Mouse (Mus musculus) MEL (cell line): Measurements from ENCODE around the gene Pdcd5. TPM values are rescaled to one million over a fixed set of nuclear protein-coding genes. Genes with fewer than 3 reads are reported as not detected.
A peak's percentile ranks its signal among the peaks of the same experiment; 100 is the strongest.

Source experiments
- DNase-seq: peaks from one replicate; pipeline ENCODE4 v3.0.0; 2011; ENCODE audit warnings: low read depth, low spot score
- H3K27ac ChIP-seq: 2 replicates; pipeline ENCODE4 v1.5.1; 2012; ENCODE audit warnings: low read depth, mild to moderate bottlenecking, control low read depth, low read length, moderate library complexity; ENCODE audit not compliant: control insufficient read depth
- H3K27me3 ChIP-seq, 2 experiments: fragments of 150-350 bp in 1 of 2; sonication (generic) in 1 of 2; 2 replicates each; pipeline ENCODE4 v1.6.1; 2012; ENCODE audit warnings: low read length in 2 of 2, mild to moderate bottlenecking in 2 of 2, improper control_type of control experiment in 1 of 2, moderate library complexity in 1 of 2; ENCODE audit not compliant: insufficient read depth in 2 of 2, control insufficient read depth in 1 of 2
- H3K36me3 ChIP-seq, 2 experiments: 2 replicates each; pipeline ENCODE4 v1.6.1; 2012 to 2014; ENCODE audit warnings: low read length in 2 of 2, improper control_type of control experiment in 1 of 2, inconsistent platforms in 1 of 2, mild to moderate bottlenecking in 1 of 2; ENCODE audit not compliant: insufficient read depth in 2 of 2, control insufficient read depth in 1 of 2
- H3K4me1 ChIP-seq, 2 experiments: fragments of 150-350 bp in 1 of 2; sonication (generic) in 1 of 2; 2 replicates each; pipeline ENCODE4 v1.6.1; 2012; ENCODE audit warnings: low read length in 2 of 2, improper control_type of control experiment in 1 of 2, mild to moderate bottlenecking in 1 of 2; ENCODE audit not compliant: insufficient read depth in 2 of 2, control insufficient read depth in 1 of 2
- H3K4me3 ChIP-seq, 2 experiments: fragments of 150-350 bp in 1 of 2; sonication (generic) in 1 of 2; 2 replicates each; pipeline ENCODE4 v1.5.1; 2012; ENCODE audit warnings: low read depth in 2 of 2, low read length in 2 of 2, mild to moderate bottlenecking in 2 of 2, moderate library complexity in 2 of 2, control low read depth in 1 of 2, improper control_type of control experiment in 1 of 2; ENCODE audit not compliant: control insufficient read depth in 1 of 2, insufficient read depth in 1 of 2
- H3K79me2 ChIP-seq: 2 replicates; pipeline ENCODE4 v1.6.1; 2012; ENCODE audit warnings: mild to moderate bottlenecking, low read length, moderate library complexity; ENCODE audit not compliant: control insufficient read depth, poor library complexity, insufficient read depth
- H3K9ac ChIP-seq: 2 replicates; pipeline ENCODE4 v1.6.1; 2012; ENCODE audit warnings: low read depth, mild to moderate bottlenecking, control low read depth, low read length, moderate library complexity; ENCODE audit not compliant: control insufficient read depth, poor library complexity, severe bottlenecking
- H3K9me3 ChIP-seq: fragments of 150-350 bp; sonication (generic); replicated peaks from 2 replicates; pipeline ENCODE4 v1.6.1; 2012; ENCODE audit warnings: mild to moderate bottlenecking, low read length, improper control_type of control experiment, moderate library complexity; ENCODE audit not compliant: insufficient read depth
- CHD1 ChIP-seq: IDR thresholded peaks from 2 replicates; pipeline ENCODE4 v1.6.1; 2012; ENCODE audit warnings: low read depth, mild to moderate bottlenecking, inconsistent platforms, low read length, improper control_type of control experiment
- CHD2 ChIP-seq: IDR thresholded peaks from 2 replicates; pipeline ENCODE4 v1.6.1; 2011; ENCODE audit warnings: low read length, improper control_type of control experiment
- CTCF ChIP-seq, 3 experiments: IDR thresholded peaks in 2 of 3; conservative IDR thresholded peaks in 1 of 3; 2 replicates each; pipeline ENCODE4 v1.5.1; 2011 to 2012; ENCODE audit warnings: low read length in 3 of 3, low read depth in 2 of 3, mild to moderate bottlenecking in 2 of 3, improper control_type of control experiment in 1 of 3, inconsistent platforms in 1 of 3, mixed read lengths in 1 of 3, moderate library complexity in 1 of 3; ENCODE audit not compliant: control insufficient read depth in 1 of 3, insufficient read depth in 1 of 3, poor library complexity in 1 of 3, severe bottlenecking in 1 of 3
- ETS1 ChIP-seq: IDR thresholded peaks from 2 replicates; pipeline ENCODE4 v1.6.1; 2012; ENCODE audit warnings: low read depth, mild to moderate bottlenecking, inconsistent platforms, low read length, improper control_type of control experiment, moderate library complexity
- GABPA ChIP-seq: IDR thresholded peaks from 2 replicates; pipeline ENCODE4 v1.6.1; 2012; ENCODE audit warnings: low read depth, mild to moderate bottlenecking, inconsistent platforms, low read length, improper control_type of control experiment, moderate library complexity
- HCFC1 ChIP-seq: IDR thresholded peaks from 2 replicates; pipeline ENCODE4 v1.6.1; 2012; ENCODE audit warnings: low read depth, mild to moderate bottlenecking, inconsistent platforms, low read length, improper control_type of control experiment, moderate library complexity
- KAT2A ChIP-seq: conservative IDR thresholded peaks from 2 replicates; pipeline ENCODE4 v1.6.1; 2012; ENCODE audit warnings: low read depth, low read length, improper control_type of control experiment, inconsistent platforms
- MAZ ChIP-seq: IDR thresholded peaks from 2 replicates; pipeline ENCODE4 v1.6.1; 2012; ENCODE audit warnings: low read depth, mild to moderate bottlenecking, inconsistent platforms, low read length, improper control_type of control experiment
- MYB ChIP-seq: IDR thresholded peaks from 2 replicates; pipeline ENCODE4 v1.6.1; 2011; ENCODE audit warnings: mild to moderate bottlenecking, low read depth, low read length, improper control_type of control experiment
- MYC ChIP-seq: IDR thresholded peaks from 2 replicates; pipeline ENCODE4 v1.6.1; 2011; ENCODE audit warnings: low read depth, mild to moderate bottlenecking, low read length, improper control_type of control experiment, moderate library complexity
- NELFE ChIP-seq: IDR thresholded peaks from 2 replicates; pipeline ENCODE4 v1.6.1; 2011; ENCODE audit warnings: low read depth, low read length, improper control_type of control experiment
- POLR2A ChIP-seq, 2 experiments: IDR thresholded peaks; 2 replicates each; pipeline ENCODE4 v1.6.1; 2011 to 2012; ENCODE audit warnings: low read length in 2 of 2, mild to moderate bottlenecking in 2 of 2, control low read depth in 1 of 2, improper control_type of control experiment in 1 of 2, low read depth in 1 of 2, moderate library complexity in 1 of 2; ENCODE audit not compliant: control insufficient read depth in 1 of 2, insufficient read depth in 1 of 2, poor library complexity in 1 of 2
- SIN3A ChIP-seq: IDR thresholded peaks from 2 replicates; pipeline ENCODE4 v1.6.1; 2012; ENCODE audit warnings: low read length, improper control_type of control experiment, inconsistent platforms
- SMC3 ChIP-seq: IDR thresholded peaks from 2 replicates; pipeline ENCODE4 v1.6.1; 2011; ENCODE audit warnings: low read depth, low read length, improper control_type of control experiment
- TCF12 ChIP-seq: IDR thresholded peaks from 2 replicates; pipeline ENCODE4 v1.6.1; 2014; ENCODE audit warnings: low read depth, mild to moderate bottlenecking, inconsistent platforms, low read length, improper control_type of control experiment, moderate library complexity
- ZC3H11A ChIP-seq: IDR thresholded peaks from 2 replicates; pipeline ENCODE4 v1.6.1; 2012; ENCODE audit warnings: low read depth, mild to moderate bottlenecking, inconsistent platforms, low read length, improper control_type of control experiment
- ZNF384 ChIP-seq: IDR thresholded peaks from 2 replicates; pipeline ENCODE4 v1.6.1; 2012; ENCODE audit warnings: low read depth, mild to moderate bottlenecking, inconsistent platforms, low read length, improper control_type of control experiment
- polyA plus RNA-seq, 2 experiments: library from polyadenylated mRNA; stranded (reverse) in 1 of 2; unstranded in 1 of 2; fragments of >175 nt in 1 of 2; fragments of >200 nt in 1 of 2; gene quantifications; 2 replicates each; pipeline versions ENCODE4 v1.2.1 to v1.2.4; 2012; ENCODE audit warnings: low replicate concordance in 2 of 2, low read depth in 1 of 2; ENCODE audit not compliant: insufficient read length in 2 of 2, insufficient read depth in 1 of 2, missing spikeins in 1 of 2
- total RNA-seq: library from RNA; depleted of rRNA; stranded (reverse); fragments of 300-350 nt; gene quantifications from 2 replicates; pipeline ENCODE4 v1.2.3, GENCODE M21; 2012

Gene Pdcd5
- total and polyA plus RNA-seq, 3 experiments = 118 to 1,267 (median 221) TPM

GRCm38 (mm10) chr7:35646317-35647081 lies 822 bp downstream of the Pdcd5 start:
- Histone ChIP-seq H3K4me1 (peaks cover 2 to 11% of the 10 kb centered on the region in 2 experiments), H3K27ac (peak overlapping the region; percentile 29; the same call in 1 of the 2 replicates), H3K9ac (peak overlapping the region; percentile 87), H3K79me2 (peaks cover 10% of the 10 kb centered on the region), H3K4me3 (peak overlapping the region; percentile 87 to 88), H3K9me3 (no peaks in the 10 kb centered on the region), H3K27me3 (no peaks in the 10 kb centered on the region), H3K36me3 (peaks cover 2 to 14% of the 10 kb centered on the region in 2 experiments; a peak in 3 of 4 replicates)
- TF ChIP-seq ETS1 (no peak), SIN3A (peak; percentile 36; the same call in 1 of the 2 replicates), GABPA (no peak), KAT2A (no peak), ZNF384 (no peak), CHD1 (0 out of 2 replicates have a peak, but pooled peaks have one; percentile 41), CTCF (IDR thresholded peaks at IDR 0.05 in 2 of 3, conservative IDR thresholded peaks at IDR 0.05 in 1 of 3; ENCODE audit: control insufficient read depth in 1 of 3, insufficient read depth in 1 of 3, low read depth in 2 of 3, low read length in 3 of 3, poor library complexity in 1 of 3, severe bottlenecking in 1 of 3) (0 out of 6 replicates have a peak, but pooled peaks of 1 of the 3 experiments have one; percentile 2)
- peak; percentile 60 for DNase-seq

DNA sequence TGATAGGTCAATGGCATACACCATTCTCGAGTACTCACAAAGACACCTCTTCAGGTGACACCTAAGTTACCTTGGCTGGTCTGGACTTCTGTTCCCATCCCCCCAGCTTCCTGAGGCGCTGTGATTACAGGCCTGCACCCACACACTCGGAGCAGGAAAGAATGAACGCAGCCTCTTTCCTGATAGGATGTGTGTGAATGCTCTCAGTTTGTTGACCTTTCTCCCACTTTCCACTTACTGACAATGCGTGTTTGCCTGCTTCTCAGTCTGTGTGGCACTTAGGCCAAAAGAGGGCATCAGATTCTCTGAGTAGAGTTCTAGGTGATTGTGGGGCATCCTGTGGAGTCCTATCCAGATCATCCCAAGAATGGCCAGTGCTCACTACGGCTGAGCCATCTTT lies 7.2 kb downstream of the Pdcd5 start:
- no peak for DNase-seq
- H3K27me3 ChIP-seq = no peaks in the 10 kb centered on the region
- no peak overlapping the region for H3K27ac ChIP-seq
- TF ChIP-seq HCFC1 = no peak
- no peak for TF ChIP-seq MAZ
- no peak for TF ChIP-seq ETS1
- no peak for TF ChIP-seq TCF12
- no peak for TF ChIP-seq ZC3H11A
- no peak for TF ChIP-seq GABPA
- TF ChIP-seq MYB = no peak
- TF ChIP-seq MYC = no peak
- no peak for TF ChIP-seq SMC3
- TF ChIP-seq NELFE = no peak
- TF ChIP-seq POLR2A (IDR thresholded peaks at IDR 0.05; ENCODE audit: control insufficient read depth in 1 of 2, insufficient read depth in 1 of 2, low read depth in 1 of 2, low read length in 2 of 2, poor library complexity in 1 of 2) = no peak
- no peak for TF ChIP-seq CHD2
- no peak overlapping the region for H3K4me3 ChIP-seq
- no peaks in the 10 kb centered on the region for H3K9me3 ChIP-seq
- no peak overlapping the region for H3K9ac ChIP-seq
- no peaks in the 10 kb centered on the region for H3K4me1 ChIP-seq
- no peaks in the 10 kb centered on the region for H3K79me2 ChIP-seq
- peaks cover 0 to 9% of the 10 kb centered on the region in 2 experiments; a peak in 2 of 4 replicates for H3K36me3 ChIP-seq
